Mouse (Mus musculus): Measurements from ENCODE around the gene Gm43720. TPM values are rescaled to one million over a fixed set of nuclear protein-coding genes. Genes with fewer than 3 reads are reported as not detected.

The Gm43720 gene
- total RNA-seq (2021) = under 1 TPM in 1 of 2 experiments, not detected in 1; 0.07 TPM
- long read RNA-seq, experiment 1, partial matches to known transcripts = 0 of 2 reads
- long read RNA-seq, experiment 1, other reads (novel, unspliced or antisense) = 2 of 2 reads
- long read RNA-seq, experiment 2 = 0 reads

GRCm38 (mm10) chr5:138279585-138280424, at the start of gene Gm43720, which contains the start of the genes Gpc2 and Stag3:
Gene Gm43720 (minus strand): TSS chr5:138279958.
Gene Gpc2 (minus strand): TSS chr5:138280005.
Gene Stag3 (plus strand): TSS chr5:138280240.
- peak; percentile 88 to 93 for DNase-seq (ENCODE audit: low spot score in 2 of 2)

- no peak for DNase-seq (ENCODE audit: low spot score in 2 of 2)
These were observed 33.0 kb upstream of the Gm43720 start for GRCm38 (mm10) chr5:138312795-138313194.

DNA sequence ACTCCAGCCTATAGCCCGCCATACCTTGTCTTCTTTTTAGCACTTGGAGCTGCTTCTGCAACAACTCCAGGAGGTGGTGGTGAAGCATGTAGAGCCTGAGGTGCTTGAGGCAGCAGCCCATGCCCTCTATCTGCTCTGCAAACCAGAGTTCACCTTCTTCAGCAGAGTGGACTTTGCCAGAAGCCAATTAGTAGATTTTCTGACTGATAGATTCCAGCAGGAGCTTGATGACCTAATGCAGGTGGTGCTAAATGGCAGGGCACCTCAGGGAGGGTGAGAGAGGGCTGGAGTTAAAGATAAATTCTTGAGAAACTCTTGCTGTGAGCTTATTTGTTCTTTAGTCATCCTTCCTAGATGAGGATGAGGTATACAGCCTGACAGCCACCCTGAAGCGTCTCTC, 19.9 kb upstream of the Gm43720 start:
- DNase-seq (ENCODE audit: low spot score in 2 of 2) = no peak

DNA sequence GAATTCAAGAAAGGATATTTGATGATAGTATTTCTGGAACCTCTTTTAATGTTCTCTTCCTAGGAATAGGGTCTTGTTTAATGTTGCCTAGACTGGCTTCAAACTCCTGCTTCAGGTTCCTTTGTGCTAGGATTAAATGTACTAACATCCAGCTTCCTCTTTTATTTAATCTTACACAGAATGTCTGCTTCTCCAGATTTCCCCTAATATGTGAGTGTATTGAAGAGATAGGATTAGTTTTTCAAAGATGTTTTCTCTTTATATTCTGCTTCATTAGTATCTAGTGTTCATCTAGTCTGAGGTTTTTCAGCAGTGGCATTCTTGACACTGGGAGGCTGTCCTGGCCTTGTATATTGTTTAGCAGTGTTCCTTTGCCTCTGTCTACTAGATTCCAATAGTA, 14.4 kb upstream of the Gm43720 start:
- DNase-seq (ENCODE audit: low spot score in 2 of 2) = no peak

DNA sequence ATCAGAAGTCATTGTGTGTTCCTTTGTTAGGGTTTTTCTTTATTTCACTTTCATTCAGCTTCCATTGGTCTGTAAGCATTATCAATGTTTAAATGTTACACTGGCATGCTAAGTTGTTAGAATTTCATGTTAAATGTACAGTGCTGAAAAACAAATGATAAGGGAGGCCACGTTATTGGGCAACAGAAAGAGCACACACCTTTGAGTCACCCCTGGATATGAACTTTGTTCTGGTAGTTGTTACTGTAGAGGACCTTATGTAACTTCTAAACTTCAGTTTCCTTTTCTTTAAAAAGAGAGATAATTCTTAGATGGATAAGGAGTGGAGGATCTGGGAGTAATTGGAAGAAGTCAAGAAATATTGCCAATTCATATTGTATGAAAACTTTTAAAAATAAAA, 11.9 kb upstream of the Gm43720 start:
- no peak for DNase-seq (ENCODE audit: low spot score in 2 of 2)

GRCm38 (mm10) chr5:138287861-138288260, 8.1 kb upstream of the Gm43720 start:
- no peak for DNase-seq (ENCODE audit: low spot score in 2 of 2)

DNA sequence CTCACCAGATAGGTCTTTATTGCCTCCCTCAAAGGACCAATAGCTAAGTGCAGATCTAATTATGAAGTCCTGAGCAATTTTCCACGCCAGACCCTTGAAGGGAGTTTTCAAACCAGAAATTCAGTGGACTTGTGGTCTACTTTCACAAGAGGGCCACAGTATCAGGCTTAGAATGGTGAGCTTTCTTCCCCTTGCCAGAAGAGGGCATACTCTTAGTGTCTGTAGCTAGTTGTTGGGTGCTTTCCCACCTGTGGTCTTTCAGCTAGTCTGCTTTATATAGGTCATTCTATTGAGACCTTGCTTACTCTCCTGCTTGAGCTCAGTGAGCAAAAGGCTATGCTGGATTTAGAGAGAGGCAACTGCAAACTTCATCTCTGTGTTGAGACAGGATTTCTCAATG, 3.8 kb upstream of the Gm43720 start:
- no peak for DNase-seq (ENCODE audit: low spot score in 2 of 2)

GRCm38 (mm10) chr5:138281798-138282197, 2.0 kb upstream of the Gm43720 start:
- no peak for DNase-seq (ENCODE audit: low spot score in 2 of 2)

DNA sequence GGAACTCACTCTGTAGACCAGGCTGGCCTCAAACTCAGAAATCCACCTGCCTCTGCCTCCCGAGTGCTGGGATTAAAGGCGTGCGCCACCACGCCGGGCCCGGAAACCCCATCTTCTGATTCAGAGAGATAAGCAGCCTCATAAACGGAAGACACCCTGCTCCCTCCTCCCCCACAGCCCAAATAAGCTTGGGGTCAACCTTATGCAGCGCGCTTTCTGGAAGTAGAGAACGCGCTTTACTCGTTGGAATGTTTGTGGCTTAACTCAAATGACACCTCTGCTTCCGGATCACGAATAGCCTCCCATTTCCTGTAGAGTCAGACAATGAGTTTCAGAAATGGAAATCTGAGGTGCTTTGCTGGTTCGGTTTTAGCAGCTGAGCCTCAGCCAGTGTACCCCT, 1.1 kb upstream of the Gm43720 start:
- no peak for DNase-seq (ENCODE audit: low spot score in 2 of 2)

- no peak for DNase-seq (ENCODE audit: low spot score in 2 of 2)
These were observed 639 bp upstream of the Gm43720 start for GRCm38 (mm10) chr5:138280425-138280768.

- no peak for DNase-seq (ENCODE audit: low spot score in 2 of 2)
These were observed 1.8 kb downstream of the Gm43720 start for GRCm38 (mm10) chr5:138277994-138278393.

DNA sequence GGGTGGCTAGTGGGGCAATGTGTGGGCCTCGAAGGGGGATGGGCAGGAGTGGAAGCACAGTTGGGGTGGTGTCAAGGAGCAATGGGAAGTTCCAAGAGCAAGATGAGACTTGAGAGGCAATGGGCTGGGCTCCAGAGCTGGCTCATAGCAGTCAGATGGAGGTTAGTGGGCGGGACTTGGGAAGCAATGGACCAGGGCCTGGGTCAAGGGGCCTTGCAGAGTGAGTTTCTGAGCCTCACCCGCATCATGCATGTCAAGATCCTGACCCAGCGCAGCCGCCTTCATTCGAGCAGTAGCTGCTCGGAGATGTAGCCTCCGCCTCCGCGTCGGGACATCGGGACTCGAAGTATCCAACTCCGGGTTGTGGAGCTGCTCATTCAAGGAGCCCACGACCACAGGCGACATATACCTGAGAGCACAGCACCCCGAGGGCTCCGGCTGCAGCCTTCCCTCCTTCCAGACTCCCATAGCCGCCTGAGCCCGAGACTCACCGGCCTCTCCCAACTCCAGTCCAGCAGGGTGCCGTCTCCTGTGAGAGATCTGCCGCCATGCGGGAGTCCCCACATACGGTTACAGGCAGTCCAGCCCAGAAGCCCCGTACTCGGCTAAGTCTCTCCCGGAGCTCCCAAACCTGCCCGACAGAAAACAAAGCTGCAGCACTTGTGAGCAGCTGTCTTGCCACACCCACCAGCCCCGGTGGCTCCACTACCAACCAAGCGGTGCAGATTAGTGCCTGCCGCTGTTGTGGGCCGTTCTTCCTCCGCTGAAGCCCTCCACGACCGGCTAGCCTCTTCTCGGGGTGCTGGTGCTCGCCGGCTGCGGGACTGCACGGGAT, 4.3 kb downstream of the Gm43720 start:
- DNase-seq (ENCODE audit: low spot score in 2 of 2) = no peak

DNA sequence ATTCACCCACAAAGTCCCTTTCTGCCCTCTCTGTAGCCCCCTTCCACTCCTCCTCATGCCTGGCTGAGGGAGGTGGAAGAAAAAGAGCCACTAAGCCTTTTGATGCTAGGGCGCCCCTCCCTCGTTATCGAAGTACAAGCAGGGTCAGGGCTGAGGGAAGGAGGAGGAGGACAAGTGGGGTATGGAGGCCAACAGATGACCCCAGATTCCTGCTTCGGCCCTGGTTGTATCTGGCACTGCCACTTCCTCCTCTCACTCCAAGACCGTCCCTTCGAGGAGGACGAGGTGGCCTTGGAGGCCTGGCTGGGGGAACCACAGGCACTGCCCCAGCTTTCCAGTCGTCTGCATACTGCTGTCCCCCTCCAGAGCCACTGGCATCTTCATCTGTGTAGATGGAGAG, 5.6 kb downstream of the Gm43720 start:
- DNase-seq (ENCODE audit: low spot score in 2 of 2) = no peak

- no peak for DNase-seq (ENCODE audit: low spot score in 2 of 2)
These were observed 7.3 kb downstream of the Gm43720 start, which contains the start of gene Gal3st4 for GRCm38 (mm10) chr5:138272409-138272923. Gene Gal3st4 (minus strand): TSS chr5:138272840.

DNA sequence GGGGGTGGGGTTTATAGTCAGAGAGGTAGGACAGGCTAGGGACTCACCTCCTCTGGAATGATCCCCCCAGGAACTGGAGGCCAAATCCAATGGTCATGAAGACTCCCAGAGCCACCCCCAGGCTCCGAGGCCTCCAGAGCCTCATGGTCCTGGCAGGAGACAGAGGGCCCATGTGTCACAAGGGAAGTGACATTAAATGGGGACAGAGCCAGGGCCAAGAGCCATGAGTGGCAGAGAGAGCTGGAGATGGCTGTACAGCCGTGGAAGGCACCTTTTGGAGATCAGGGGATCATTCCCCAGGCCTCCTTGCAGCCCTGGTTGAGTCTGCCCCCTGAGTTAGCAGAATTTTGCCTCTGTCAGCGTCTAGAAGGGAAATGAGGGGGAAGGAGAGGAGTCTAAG, 8.5 kb downstream of the Gm43720 start:
- DNase-seq (ENCODE audit: low spot score in 2 of 2) = no peak

DNA sequence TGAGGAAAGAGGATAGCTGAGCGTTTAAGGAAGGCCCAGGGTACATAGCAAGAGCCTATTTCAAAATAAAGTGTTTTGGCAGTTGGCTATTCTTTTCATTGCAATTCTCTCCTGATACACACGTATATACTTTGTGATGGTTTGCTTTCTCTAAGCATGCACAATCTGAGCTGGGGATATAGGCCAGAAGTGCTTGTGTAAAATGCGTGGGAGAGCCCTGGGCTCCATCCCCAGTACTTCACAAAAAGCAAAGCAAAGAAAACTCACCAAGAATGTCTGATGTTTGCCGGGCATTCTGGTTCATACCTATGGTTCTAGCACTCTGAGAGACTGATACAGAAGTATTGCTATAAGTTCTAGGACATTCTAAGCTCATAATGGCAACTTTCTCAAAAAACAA, 10.8 kb downstream of the Gm43720 start:
- DNase-seq (ENCODE audit: low spot score in 2 of 2) = no peak

- no peak for DNase-seq (ENCODE audit: low spot score in 2 of 2)
These were observed 12.6 kb downstream of the Gm43720 start for GRCm38 (mm10) chr5:138267114-138267513.

- no peak for DNase-seq (ENCODE audit: low spot score in 2 of 2)
These were observed 14.0 kb downstream of the Gm43720 start for GRCm38 (mm10) chr5:138265712-138266111.

GRCm38 (mm10) chr5:138264207-138264578, 15.6 kb downstream of the Gm43720 start:
- DNase-seq (ENCODE audit: low spot score in 2 of 2) = no peak

- peak; percentile 88 to 91 for DNase-seq (ENCODE audit: low spot score in 2 of 2)
These were observed 16.2 kb downstream of the Gm43720 start, which contains the start of gene BC037034 for GRCm38 (mm10) chr5:138263260-138264206. Gene BC037034 (minus strand): TSS chr5:138264033.

Data from layer of hippocampus, postnatal 14 days (tissue).